Comparison of ENCODE assay signal across 8 mouse cellular contexts in the genomic region with DNA sequence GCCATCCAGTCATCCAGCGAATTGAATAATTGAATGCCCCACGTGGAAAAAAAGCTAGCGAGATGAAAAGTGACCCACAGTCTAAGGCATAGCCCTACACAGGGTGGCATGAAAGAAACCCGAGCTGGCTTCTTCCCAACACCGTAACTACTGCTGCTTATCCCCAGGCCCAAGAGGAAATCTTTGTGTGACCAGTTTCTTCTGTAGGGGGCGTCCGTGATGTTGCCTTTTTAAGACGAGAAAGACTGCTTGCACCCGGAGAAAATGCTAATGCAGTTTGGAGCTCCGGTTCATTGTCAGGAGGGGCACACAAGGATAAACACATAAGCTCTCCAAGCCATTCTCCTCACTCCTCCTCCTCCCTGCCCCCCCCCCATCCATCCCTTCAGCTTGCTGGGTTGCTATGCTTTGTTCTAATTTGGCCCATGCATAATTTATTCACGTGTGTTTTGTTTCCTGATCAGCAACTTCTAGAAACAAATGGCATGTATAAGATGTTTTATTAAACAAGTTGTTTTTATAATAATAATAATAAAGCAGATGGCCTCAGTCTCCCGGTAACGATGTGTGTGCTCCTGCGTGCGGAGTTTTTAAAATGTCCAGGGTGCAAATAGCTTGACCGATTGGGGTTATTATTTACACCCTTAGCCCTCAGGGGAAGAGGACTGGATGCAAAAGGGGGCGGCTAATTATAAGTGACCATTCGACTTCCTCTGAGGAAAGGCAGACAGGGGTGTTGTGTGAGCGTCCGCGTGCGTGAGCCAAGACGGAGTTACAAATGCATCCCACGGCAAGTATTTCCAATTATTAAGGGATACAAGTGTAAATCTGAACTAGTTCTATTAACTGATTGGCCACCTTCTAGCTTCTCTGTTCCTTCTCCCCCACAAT. TPM values are rescaled to one million over a fixed set of nuclear protein-coding genes. Genes with fewer than 3 reads are reported as not detected.
DNase-seq lines count a peak whose midpoint lies in the region; ATAC-seq and TF ChIP-seq lines count a peak whose summit lies in the region.

No protein-coding gene starts in this region.

- no peaks in the 10 kb centered on the region for H3K9me3 ChIP-seq in embryonic facial prominence, embryonic 13.5 days
- no peaks in the 10 kb centered on the region for H3K9me3 ChIP-seq in intestine, embryonic 15.5 days
- no peaks in the 10 kb centered on the region for H3K9me3 ChIP-seq in neural tube, embryonic 15.5 days (replicated peaks)

- H3K9ac ChIP-seq in embryonic facial prominence, embryonic 13.5 days, result peak overlapping the region; percentile 22; the same call in 1 of the 2 replicates
- peak overlapping the region; percentile 67; the same call in 1 of the 2 replicates for H3K9ac ChIP-seq in intestine, embryonic 15.5 days
- peak overlapping the region; percentile 77 for H3K9ac ChIP-seq in neural tube, embryonic 15.5 days (replicated peaks)

- no peak overlapping the region for H3K4me3 ChIP-seq in bone marrow macrophage, adult 2 months (ENCODE audit: insufficient read depth, low read length)
- peak overlapping the region; percentile 65 for H3K4me3 ChIP-seq in embryonic facial prominence, embryonic 13.5 days
- H3K4me3 ChIP-seq in intestine, embryonic 15.5 days (replicated peaks), result peak overlapping the region; percentile 69
- H3K4me3 ChIP-seq in neural tube, embryonic 15.5 days (replicated peaks), result peak overlapping the region; percentile 82

- no peaks in the 10 kb centered on the region for H3K4me1 ChIP-seq in bone marrow macrophage, adult 2 months (ENCODE audit: control insufficient read depth, insufficient read depth, low read length)
- H3K4me1 ChIP-seq in embryonic facial prominence, embryonic 13.5 days, result peaks cover 35% of the 10 kb centered on the region
- H3K4me1 ChIP-seq in intestine, embryonic 15.5 days (replicated peaks), result peaks cover 19% of the 10 kb centered on the region
- H3K4me1 ChIP-seq in neural tube, embryonic 15.5 days, result peaks cover 31% of the 10 kb centered on the region

- no peak overlapping the region for H3K27ac ChIP-seq in bone marrow macrophage, adult 2 months (ENCODE audit: insufficient read depth, low read depth, low read length)
- H3K27ac ChIP-seq in embryonic facial prominence, embryonic 13.5 days, result no peak overlapping the region
- no peak overlapping the region for H3K27ac ChIP-seq in intestine, embryonic 15.5 days
- peak overlapping the region; percentile 86 for H3K27ac ChIP-seq in neural tube, embryonic 15.5 days (replicated peaks)

- H3K4me2 ChIP-seq in embryonic facial prominence, embryonic 13.5 days, result peak overlapping the region; percentile 100
- peak overlapping the region; percentile 99 for H3K4me2 ChIP-seq in intestine, embryonic 15.5 days (replicated peaks)
- H3K4me2 ChIP-seq in neural tube, embryonic 15.5 days, result peak overlapping the region; percentile 98

- 1% methylated on average over 24 of the region's 24 CpGs for WGBS in embryonic facial prominence, embryonic 13.5 days
- WGBS in intestine, embryonic 15.5 days, result 8% methylated on average over 24 of the region's 24 CpGs
- 2% methylated on average over 24 of the region's 24 CpGs for WGBS in neural tube, embryonic 15.5 days

- peak; percentile 35 for DNase-seq in layer of hippocampus, adult 11-12 months (ENCODE audit: low spot score)
- no peak for DNase-seq in layer of hippocampus, postnatal 36 days
- no peak for DNase-seq in adrenal gland, adult 2 months

- peaks cover 58% of the 10 kb centered on the region for H3K27me3 ChIP-seq in embryonic facial prominence, embryonic 13.5 days
- no peaks in the 10 kb centered on the region for H3K27me3 ChIP-seq in intestine, embryonic 15.5 days (replicated peaks)
- no peaks in the 10 kb centered on the region for H3K27me3 ChIP-seq in neural tube, embryonic 15.5 days (replicated peaks)

- no peak for ATAC-seq in embryonic facial prominence, embryonic 13.5 days (ENCODE audit: insufficient number of reproducible peaks, insufficient read depth, low FRiP score, low TSS enrichment, low read depth)
- no peak for ATAC-seq in intestine, embryonic 15.5 days
- no peak for ATAC-seq in neural tube, embryonic 15.5 days (ENCODE audit: low FRiP score)
- ATAC-seq in inflammation-experienced regulatory T-cells, adult 6 months, result no peak

- no peak for TF ChIP-seq POLR2A in bone marrow macrophage, adult 2 months (IDR thresholded peaks at IDR 0.05; ENCODE audit: borderline replicate concordance, low read depth, low read length)

- H3K36me3 ChIP-seq in embryonic facial prominence, embryonic 13.5 days, result no peaks in the 10 kb centered on the region
- no peaks in the 10 kb centered on the region for H3K36me3 ChIP-seq in intestine, embryonic 15.5 days
- H3K36me3 ChIP-seq in neural tube, embryonic 15.5 days, result no peaks in the 10 kb centered on the region

- peak; percentile 32; the same call in 1 of the 2 replicates for TF ChIP-seq CTCF in bone marrow macrophage, adult 2 months (IDR thresholded peaks at IDR 0.05; ENCODE audit: low read depth, low read length)

RNA-seq across cellular contexts. Expression of a gene that starts 2.4 kb away (rescaled TPM):
- total RNA-seq in layer of hippocampus, postnatal 36 days (2021), result 10 to 100 TPM; 26.1 to 28.1 TPM
- not detected in 2 replicates for polyA plus RNA-seq in bone marrow macrophage, adult 2 months (2012; ENCODE audit: insufficient read depth, insufficient read length, missing spikeins)
- 3.0 and 3.9 TPM in 2 replicates for polyA plus RNA-seq in embryonic facial prominence, embryonic 13.5 days (2015; fragmentation: Nextera tagmentation; extraction: Ambion mirVana)
- polyA plus RNA-seq in intestine, embryonic 15.5 days (2015; fragmentation: Nextera tagmentation; extraction: Ambion mirVana), result 8.6 TPM in 2 replicates
- polyA plus RNA-seq in neural tube, embryonic 15.5 days (2015; fragmentation: Nextera tagmentation; extraction: Ambion mirVana), result 14.0 and 15.5 TPM in 2 replicates
- 1 to 10 TPM; 7.6 to 8.6 TPM for total RNA-seq in adrenal gland, adult 2 months (2021)
- polyA plus RNA-seq in adrenal gland, adult 2 months (2012; rRNA removed), result 6.6 TPM in 2 replicates
- under 1 TPM in 1 of 3 experiments, not detected in 2; 0.40 TPM for polyA plus RNA-seq in inflammation-experienced regulatory T-cells, adult 6 months (2017; shearing (Covaris generic))

RNA-seq across cellular contexts. Expression of a gene that starts 35.2 kb away (rescaled TPM):
- total RNA-seq in layer of hippocampus, postnatal 36 days (2021), result 10 to 100 TPM; 26.4 to 32.1 TPM
- polyA plus RNA-seq in bone marrow macrophage, adult 2 months (2012; ENCODE audit: insufficient read depth, insufficient read length, missing spikeins), result 8.2 and 10.3 TPM in 2 replicates
- polyA plus RNA-seq in embryonic facial prominence, embryonic 13.5 days (2015; fragmentation: Nextera tagmentation; extraction: Ambion mirVana), result 42.2 and 42.4 TPM in 2 replicates
- 26.1 and 27.3 TPM in 2 replicates for polyA plus RNA-seq in intestine, embryonic 15.5 days (2015; fragmentation: Nextera tagmentation; extraction: Ambion mirVana)
- polyA plus RNA-seq in neural tube, embryonic 15.5 days (2015; fragmentation: Nextera tagmentation; extraction: Ambion mirVana), result 45.8 and 46.1 TPM in 2 replicates
- total RNA-seq in adrenal gland, adult 2 months (2021), result 10 to 100 TPM; 36.3 to 54.2 TPM
- 38.1 and 43.4 TPM in 2 replicates for polyA plus RNA-seq in adrenal gland, adult 2 months (2012; rRNA removed)
- 10 to 100 TPM; 16.4 to 30.7 (median 21.4) TPM for polyA plus RNA-seq in inflammation-experienced regulatory T-cells, adult 6 months (2017; shearing (Covaris generic))

Comparison
In these comparisons a context has a peak if more than half of its experiments do, and no peak if none do; other contexts are left out.
1. H3K9ac ChIP-seq: peak in every context shown above with its lines; median percentile 77 in neural tube, embryonic 15.5 days; 67 in intestine, embryonic 15.5 days; 22 in embryonic facial prominence, embryonic 13.5 days.